Mouse (Mus musculus) midbrain, embryonic 11.5 days (tissue): Measurements from ENCODE around the gene Aldh3a1. TPM values are rescaled to one million over a fixed set of nuclear protein-coding genes. Genes with fewer than 3 reads are reported as not detected.

Experiments
- ATAC-seq: fragments of 200-750 bp; cut with Nextera tagmentation; 2 replicates; pipeline ENCODE4 v1.8.0; 2017; ENCODE audit warnings: moderate TSS enrichment, moderate library complexity; ENCODE audit not compliant: low FRiP score
- DNase-seq: peaks from one replicate; pipeline ENCODE4 v3.0.0; 2015; ENCODE audit warnings: low spot score; ENCODE audit errors: missing footprints
- H3K27ac ChIP-seq: fragments of 300-500 bp; sonication (generic); 2 replicates; pipeline ENCODE4 v1.5.1; 2014; ENCODE audit warnings: low read depth, low read length
- H3K27me3 ChIP-seq: fragments of 300-500 bp; sonication (generic); 2 replicates; pipeline ENCODE4 v1.6.1; 2014; ENCODE audit warnings: mild to moderate bottlenecking, low read length, moderate library complexity, mixed read lengths; ENCODE audit not compliant: control insufficient read depth, insufficient read depth
- H3K36me3 ChIP-seq: fragments of 300-500 bp; sonication (generic); 2 replicates; pipeline ENCODE4 v1.6.1; 2014; ENCODE audit warnings: mild to moderate bottlenecking, low read length, moderate library complexity, mixed read lengths; ENCODE audit not compliant: control insufficient read depth, insufficient read depth
- H3K4me1 ChIP-seq: fragments of 300-500 bp; sonication (generic); 2 replicates; pipeline ENCODE4 v1.6.1; 2014; ENCODE audit warnings: low read length; ENCODE audit not compliant: control insufficient read depth, insufficient read depth
- H3K4me2 ChIP-seq: fragments of 300-500 bp; sonication (generic); 2 replicates; pipeline ENCODE4 v1.6.1; 2014; ENCODE audit warnings: mild to moderate bottlenecking, moderate library complexity
- H3K4me3 ChIP-seq: fragments of 300-500 bp; sonication (generic); 2 replicates; pipeline ENCODE4 v1.5.1; 2014; ENCODE audit warnings: low read depth, low read length
- H3K9ac ChIP-seq: fragments of 300-500 bp; sonication (generic); 2 replicates; pipeline ENCODE4 v1.6.1; 2014; ENCODE audit warnings: low read length
- H3K9me3 ChIP-seq: fragments of 300-500 bp; sonication (generic); 2 replicates; pipeline ENCODE4 v1.6.1; 2016; ENCODE audit warnings: low read length; ENCODE audit not compliant: control insufficient read depth
- WGBS: fragments of 180-500 bp; shearing (Covaris S2); extraction: QIAGEN DNeasy Blood & Tissue Kit; methylation state at CpG from one replicate; pipeline ENCODE4 v1.1.7; 2014; 5-methylcytosine and 5-hydroxymethylcytosine counted together
- polyA plus RNA-seq: library from polyadenylated mRNA; unstranded; fragments of >200 nt; fragmentation: Nextera tagmentation; extraction: Ambion mirVana; gene quantifications from 2 replicates; pipeline ENCODE4 v1.2.1, GENCODE M21; 2014

Gene Aldh3a1
- polyA plus RNA-seq, 1 experiment from 2014 or later, result not detected

DNA sequence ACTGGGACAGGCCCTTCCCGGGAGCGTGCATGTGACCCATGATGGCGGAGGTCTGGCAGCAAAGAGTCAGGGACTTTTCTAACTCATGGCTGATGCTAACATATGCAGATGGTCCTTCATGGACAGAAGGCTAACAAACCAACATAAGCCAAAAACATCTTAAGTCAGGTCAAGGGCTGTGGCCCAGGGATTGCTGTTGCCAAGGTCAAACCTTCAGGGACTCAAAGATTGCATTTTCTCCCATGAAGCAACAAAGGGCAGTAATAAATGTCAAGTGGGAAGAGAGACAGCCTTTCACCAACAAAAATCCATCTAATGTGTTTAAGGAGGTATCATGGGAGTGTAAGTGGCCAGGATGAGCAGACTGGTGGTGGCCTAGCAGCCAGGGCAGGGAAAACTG lies 1.2 kb upstream of the Aldh3a1 start:
- Histone ChIP-seq H3K4me2 (no peak overlapping the region), H3K27ac (no peak overlapping the region), H3K4me1 (no peaks in the 10 kb centered on the region), H3K9ac (no peak overlapping the region), H3K27me3 (no peaks in the 10 kb centered on the region), H3K4me3 (no peak overlapping the region), H3K36me3 (no peaks in the 10 kb centered on the region), H3K9me3 (no peaks in the 10 kb centered on the region)
- no peak for ATAC-seq
- WGBS, result 93% methylated on average over 3 of the region's 3 CpGs
- DNase-seq, result no peak

DNA sequence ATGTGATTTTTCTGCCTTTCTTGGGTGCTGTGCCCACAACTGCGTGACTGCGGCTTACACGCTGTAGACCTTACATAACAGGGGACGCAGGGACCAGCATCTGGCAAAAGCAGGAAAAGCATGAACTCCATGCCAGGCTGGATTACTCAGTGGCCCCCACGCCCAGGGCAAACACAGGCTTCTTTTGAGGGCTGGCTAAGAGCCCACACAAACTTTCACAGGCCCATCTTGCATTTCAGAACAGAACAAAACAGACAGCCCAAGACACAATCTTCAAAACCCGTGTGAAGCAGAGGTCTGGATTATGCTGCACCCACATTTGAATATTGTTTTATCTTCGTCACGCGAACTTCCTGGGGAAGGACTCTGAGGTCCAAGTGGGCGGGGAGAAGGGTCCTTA lies 979 bp downstream of the Aldh3a1 start:
- Histone ChIP-seq H3K27me3 (no peaks in the 10 kb centered on the region; the same call in 1 of the 2 replicates), H3K27ac (no peak overlapping the region), H3K9me3 (no peaks in the 10 kb centered on the region), H3K36me3 (no peaks in the 10 kb centered on the region), H3K4me3 (no peak overlapping the region), H3K9ac (no peak overlapping the region), H3K4me1 (no peaks in the 10 kb centered on the region), H3K4me2 (no peak overlapping the region)
- DNase-seq, result no peak
- WGBS, result 84% methylated on average over 10 of the region's 10 CpGs
- ATAC-seq, result no peak

DNA sequence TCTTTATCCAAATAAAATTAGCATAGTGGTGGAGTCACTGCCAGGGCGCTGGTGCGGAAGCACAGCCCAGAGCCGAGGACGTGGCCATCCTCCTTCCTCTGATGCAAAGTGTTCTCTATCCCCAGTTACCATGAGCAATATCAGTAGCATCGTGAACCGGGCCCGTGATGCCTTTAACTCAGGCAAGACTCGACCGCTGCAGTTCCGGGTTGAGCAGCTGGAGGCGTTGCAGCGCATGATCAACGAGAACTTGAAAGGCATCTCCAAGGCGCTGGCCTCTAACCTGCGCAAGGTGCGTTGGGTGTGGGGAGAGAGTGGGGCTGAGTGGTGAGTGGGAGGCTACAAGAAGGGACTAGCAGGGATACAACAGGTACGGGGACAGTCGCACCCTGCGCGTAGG lies 4.8 kb downstream of the Aldh3a1 start:
- H3K27me3 ChIP-seq, result no peaks in the 10 kb centered on the region; the same call in 1 of the 2 replicates
- no peaks in the 10 kb centered on the region for H3K36me3 ChIP-seq
- no peaks in the 10 kb centered on the region for H3K4me1 ChIP-seq
- no peaks in the 10 kb centered on the region for H3K9me3 ChIP-seq
- no peak overlapping the region for H3K9ac ChIP-seq
- no peak overlapping the region for H3K4me3 ChIP-seq
- no peak for ATAC-seq
- no peak overlapping the region for H3K27ac ChIP-seq
- WGBS, result 40% methylated on average over 20 of the region's 20 CpGs
- no peak overlapping the region for H3K4me2 ChIP-seq
- no peak for DNase-seq

DNA sequence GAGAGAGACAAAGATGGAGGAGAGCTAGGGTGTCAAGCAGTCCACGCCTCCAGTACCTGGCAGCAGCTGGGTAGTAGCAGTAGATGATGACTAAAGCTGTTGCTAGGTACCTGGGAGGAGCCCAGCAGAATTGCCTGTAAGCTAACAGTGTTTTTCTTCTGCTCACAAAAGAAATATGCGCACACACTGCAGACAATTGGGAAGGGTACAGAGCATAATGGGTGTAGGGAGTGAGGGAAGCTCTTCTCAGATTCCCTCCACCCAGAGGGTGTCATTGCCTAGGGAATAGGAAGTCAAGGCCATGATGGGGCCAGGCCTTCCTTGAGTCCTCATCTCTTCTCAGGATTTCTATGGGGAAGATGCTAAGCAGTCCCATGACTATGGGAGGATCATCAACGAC lies 8.6 kb downstream of the Aldh3a1 start:
- no peak overlapping the region for H3K4me3 ChIP-seq
- no peak overlapping the region for H3K4me2 ChIP-seq
- H3K27me3 ChIP-seq, result no peaks in the 10 kb centered on the region; the same call in 1 of the 2 replicates
- ATAC-seq, result no peak
- DNase-seq, result no peak
- no peaks in the 10 kb centered on the region for H3K36me3 ChIP-seq
- no peak overlapping the region for H3K9ac ChIP-seq
- H3K4me1 ChIP-seq, result no peaks in the 10 kb centered on the region
- 87% methylated on average over 3 of the region's 3 CpGs for WGBS
- H3K27ac ChIP-seq, result no peak overlapping the region
- no peaks in the 10 kb centered on the region for H3K9me3 ChIP-seq

DNA sequence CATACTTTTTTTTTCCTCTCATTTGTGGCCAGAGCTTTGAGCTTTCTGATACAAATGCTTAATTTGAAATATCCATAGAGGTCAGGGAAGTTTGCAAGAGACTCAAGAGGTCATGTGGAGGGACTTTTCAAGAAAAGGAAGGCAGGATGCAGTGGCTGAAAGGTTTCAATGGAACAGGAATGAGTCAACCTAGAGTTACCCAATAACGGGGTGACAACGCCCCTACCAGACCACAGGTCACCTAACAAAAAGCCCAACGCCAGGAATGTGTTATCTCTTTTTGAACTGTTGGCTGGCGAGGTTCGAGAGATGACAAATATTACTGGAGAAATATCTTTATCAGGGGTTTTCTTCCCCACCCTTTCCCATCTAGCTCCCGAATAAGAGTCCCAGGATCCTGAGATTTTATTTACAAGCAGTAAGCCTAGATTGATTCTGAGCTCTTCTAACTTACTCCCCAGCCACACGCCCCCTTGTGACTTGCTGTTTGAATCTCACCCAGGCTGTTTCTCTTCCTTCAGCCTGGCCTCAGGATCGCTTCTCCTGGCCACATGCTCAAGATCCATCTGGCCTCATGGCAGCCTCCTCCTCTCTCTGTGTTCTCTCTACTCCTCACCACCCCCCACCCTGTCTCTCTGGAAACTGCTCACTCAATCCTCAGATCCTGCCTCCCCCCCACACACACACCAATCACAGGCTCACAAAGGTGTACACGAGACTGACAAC lies 13.0 kb downstream of the Aldh3a1 start:
- H3K9me3 ChIP-seq, result no peaks in the 10 kb centered on the region
- DNase-seq, result no peak
- H3K4me1 ChIP-seq, result no peaks in the 10 kb centered on the region
- no peak overlapping the region for H3K9ac ChIP-seq
- ATAC-seq, result no peak
- H3K36me3 ChIP-seq, result no peaks in the 10 kb centered on the region
- WGBS, result 70% methylated on average over 9 of the region's 9 CpGs
- no peak overlapping the region for H3K4me3 ChIP-seq
- no peak overlapping the region for H3K4me2 ChIP-seq
- no peak overlapping the region for H3K27ac ChIP-seq
- H3K27me3 ChIP-seq, result no peaks in the 10 kb centered on the region

DNA sequence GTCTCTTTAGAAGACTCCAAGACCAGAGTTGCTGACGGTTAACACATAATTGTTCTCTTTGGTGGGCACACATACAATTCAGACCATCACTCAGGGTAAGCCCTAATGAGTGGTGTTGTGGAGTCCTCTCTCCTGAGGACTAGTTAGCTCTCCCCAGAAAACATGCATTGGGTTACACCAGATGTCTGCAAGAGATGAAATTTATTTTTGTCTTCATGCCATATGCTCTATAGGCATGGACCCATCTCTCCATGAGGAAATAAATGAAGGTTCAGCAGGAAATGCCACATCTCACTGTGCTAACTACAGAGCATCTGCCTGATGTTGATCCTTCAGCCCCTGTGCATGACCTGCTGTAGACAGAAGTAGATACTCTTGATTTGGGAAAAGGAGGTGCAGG lies 14.7 kb downstream of the Aldh3a1 start:
- no peaks in the 10 kb centered on the region for H3K27me3 ChIP-seq
- 74% methylated on average over 1 of the region's 1 CpGs for WGBS
- no peak for DNase-seq
- no peak overlapping the region for H3K4me2 ChIP-seq
- no peaks in the 10 kb centered on the region for H3K9me3 ChIP-seq
- no peak overlapping the region for H3K9ac ChIP-seq
- H3K4me3 ChIP-seq, result no peak overlapping the region
- ATAC-seq, result no peak
- H3K4me1 ChIP-seq, result no peaks in the 10 kb centered on the region
- no peak overlapping the region for H3K27ac ChIP-seq
- no peaks in the 10 kb centered on the region for H3K36me3 ChIP-seq

DNA sequence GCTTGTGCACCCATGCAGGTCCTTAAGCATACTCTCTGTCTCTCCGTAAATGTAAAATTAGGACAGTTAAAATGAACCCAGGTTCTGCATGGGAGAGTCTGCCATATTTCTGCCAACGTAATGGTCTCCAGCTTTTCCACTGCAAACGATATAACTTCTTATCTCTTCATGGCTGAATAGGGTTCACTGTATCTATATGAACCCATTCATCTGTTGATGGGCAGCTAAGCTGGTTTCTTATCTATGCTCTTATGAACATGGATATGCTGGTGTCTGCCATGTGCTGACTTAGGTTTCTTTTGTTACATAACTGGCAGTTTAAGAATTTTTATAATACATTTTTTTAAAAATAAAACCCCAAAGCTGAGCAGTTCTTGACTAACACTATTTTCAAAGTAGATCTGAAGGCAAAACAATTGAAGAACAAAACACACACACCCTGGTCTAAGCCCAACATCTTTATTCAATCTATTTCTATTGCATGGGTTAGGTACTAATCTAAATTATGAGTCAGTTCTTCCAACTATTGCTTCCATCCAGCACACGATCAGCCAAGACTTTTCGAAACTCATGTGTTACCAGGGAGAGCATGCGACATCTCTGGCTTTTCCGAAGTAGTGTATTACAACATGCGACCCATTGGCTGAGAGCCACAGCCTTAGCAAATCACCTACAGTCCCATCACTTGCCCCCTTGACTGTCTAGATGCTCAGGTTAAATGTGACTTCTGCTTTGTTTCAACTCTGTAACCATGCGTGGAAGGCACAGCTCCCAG lies 15.8 kb downstream of the Aldh3a1 start:
- H3K4me1 ChIP-seq, result no peaks in the 10 kb centered on the region
- WGBS, result 92% methylated on average over 9 of the region's 9 CpGs
- no peak overlapping the region for H3K27ac ChIP-seq
- no peaks in the 10 kb centered on the region for H3K36me3 ChIP-seq
- no peak for DNase-seq
- ATAC-seq, result no peak
- no peak overlapping the region for H3K4me2 ChIP-seq
- H3K9ac ChIP-seq, result no peak overlapping the region
- no peak overlapping the region for H3K4me3 ChIP-seq
- H3K27me3 ChIP-seq, result no peaks in the 10 kb centered on the region
- H3K9me3 ChIP-seq, result no peaks in the 10 kb centered on the region

DNA sequence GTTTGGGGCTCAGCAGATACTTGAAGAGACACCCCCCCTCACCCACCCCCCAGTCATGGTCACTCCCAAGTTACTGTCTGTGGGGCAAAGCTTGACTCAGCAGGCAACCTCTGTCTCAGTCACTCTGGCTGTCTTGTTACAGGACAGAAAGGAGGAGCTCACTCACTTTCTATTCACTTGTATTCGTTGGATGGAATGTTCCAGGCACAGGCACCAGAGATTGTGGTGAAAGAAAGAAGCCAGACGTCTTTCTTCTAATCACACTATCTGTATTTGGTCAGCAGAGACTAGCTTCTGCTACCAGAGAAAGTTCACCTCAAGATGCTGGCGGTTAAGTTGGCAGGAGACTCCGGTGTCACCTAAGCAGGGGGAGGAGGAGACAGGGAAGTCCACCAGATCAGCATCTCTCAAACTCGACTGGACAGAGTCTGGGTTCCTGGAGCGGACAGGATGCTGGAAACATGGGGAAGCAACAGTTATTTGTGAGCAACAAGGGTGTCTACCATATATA lies 17.0 kb downstream of the Aldh3a1 start:
- H3K27me3 ChIP-seq, result no peaks in the 10 kb centered on the region
- H3K9me3 ChIP-seq, result no peaks in the 10 kb centered on the region
- no peak overlapping the region for H3K4me2 ChIP-seq
- H3K9ac ChIP-seq, result no peak overlapping the region
- ATAC-seq, result no peak
- DNase-seq, result no peak
- no peaks in the 10 kb centered on the region for H3K36me3 ChIP-seq
- no peak overlapping the region for H3K4me3 ChIP-seq
- H3K4me1 ChIP-seq, result no peaks in the 10 kb centered on the region
- whole genome bisulfite sequencing, result 83% methylated on average over 6 of the region's 6 CpGs
- no peak overlapping the region for H3K27ac ChIP-seq

DNA sequence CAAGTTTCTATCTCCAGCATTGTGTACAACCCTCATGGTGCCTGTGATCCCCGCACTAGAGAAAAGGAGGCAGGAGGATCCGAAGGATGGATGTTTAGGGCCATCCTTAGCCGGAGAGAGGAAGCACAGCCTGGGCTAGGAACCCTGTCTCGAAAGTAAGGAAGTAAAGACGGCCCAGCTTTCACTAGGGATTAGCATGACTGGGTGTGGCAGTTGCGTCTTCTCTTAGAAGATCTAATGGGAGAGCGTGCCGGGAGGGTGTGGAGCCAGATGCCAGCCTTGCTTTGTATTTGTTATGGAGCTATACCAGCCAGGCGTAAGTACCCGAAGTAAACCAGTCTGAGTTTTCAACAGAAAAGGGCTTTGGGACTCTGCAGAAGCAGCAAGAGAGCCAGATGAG lies 17.6 kb downstream of the Aldh3a1 start:
- 80% methylated on average over 10 of the region's 10 CpGs for WGBS

More for the DNA sequence above, 17.6 kb downstream of the Aldh3a1 start:
- Histone ChIP-seq H3K36me3 (no peaks in the 10 kb centered on the region), H3K27ac (no peak overlapping the region), H3K9ac (no peak overlapping the region), H3K9me3 (no peaks in the 10 kb centered on the region), H3K4me3 (no peak overlapping the region), H3K4me2 (no peak overlapping the region), H3K27me3 (no peaks in the 10 kb centered on the region), H3K4me1 (no peaks in the 10 kb centered on the region)
- no peak for ATAC-seq
- no peak for DNase-seq
